Mouse (Mus musculus) heart, adult 2 months (tissue): ENCODE measurements at regions not wholly inside any gene's neighbourhood (a gene's known extent, or its start where the extent isn't known, plus 50 kb on each side); places are given as distances from the start of the nearest gene placed in this dataset.

ENCODE experiments used
- DNase-seq, 2 experiments: peaks; one replicate each; pipeline ENCODE4 v3.0.0; 2021
- H3K27ac ChIP-seq: fragments of 200-600 bp; 2 replicates; pipeline ENCODE4 v1.8.1; 2022
- H3K27me3 ChIP-seq: fragments of 200-500 bp; 2 replicates; pipeline ENCODE4 v1.6.1; 2012; ENCODE audit warnings: mild to moderate bottlenecking, low read length, inconsistent platforms, mixed read lengths; ENCODE audit not compliant: control insufficient read depth, insufficient read depth
- H3K36me3 ChIP-seq: fragments of 200-500 bp; 2 replicates; pipeline ENCODE4 v1.6.1; 2012; ENCODE audit warnings: low read length, inconsistent platforms; ENCODE audit not compliant: control insufficient read depth, insufficient read depth
- H3K4me1 ChIP-seq: fragments of 200-500 bp; 2 replicates; pipeline ENCODE4 v1.6.1; 2011; ENCODE audit warnings: low read length; ENCODE audit not compliant: control insufficient read depth, insufficient read depth
- H3K4me3 ChIP-seq: fragments of 200-600 bp; 2 replicates; pipeline ENCODE4 v1.8.1; 2022
- H3K79me2 ChIP-seq: fragments of 200-500 bp; replicated peaks from 2 replicates; pipeline ENCODE4 v1.6.1; 2012; ENCODE audit warnings: mild to moderate bottlenecking, inconsistent platforms, low read length, moderate library complexity, mixed read lengths; ENCODE audit not compliant: control insufficient read depth, insufficient read depth
- H3K9ac ChIP-seq: fragments of 200-500 bp; 2 replicates; pipeline ENCODE4 v1.6.1; 2012; ENCODE audit warnings: low read depth, mild to moderate bottlenecking, control low read depth, inconsistent platforms, low read length, mixed read lengths
- CTCF ChIP-seq: fragments of 200-600 bp; IDR thresholded peaks from 2 replicates; pipeline ENCODE4 v1.8.1; 2022; ENCODE audit warnings: antibody characterized with exemption, mild to moderate bottlenecking, moderate library complexity
- EP300 ChIP-seq: fragments of 200-500 bp; IDR thresholded peaks from 2 replicates; pipeline ENCODE4 v1.6.1; 2011; ENCODE audit warnings: low read depth, low read length, control low read depth; ENCODE audit not compliant: insufficient read depth
- POLR2A ChIP-seq: fragments of 200-500 bp; IDR thresholded peaks from 2 replicates; pipeline ENCODE4 v1.6.1; 2011; ENCODE audit warnings: mild to moderate bottlenecking, low read depth, low read length, control low read depth; ENCODE audit not compliant: insufficient read depth
- WGBS: fragments of 180-500 bp; shearing (Covaris S2); methylation state at CpG from one replicate; pipeline ENCODE4 v1.1.7; 2018; 5-methylcytosine and 5-hydroxymethylcytosine counted together
- intact Hi-C: fragments of 180-260 bp; cut with DNase I; formaldehyde crosslinking; loops from one replicate; pipeline ENCODE4 v1.15.1; 2025

- no peak for TF ChIP-seq EP300
- TF ChIP-seq CTCF: no peak
- no peak for TF ChIP-seq POLR2A
- Histone ChIP-seq H3K4me1 (no peaks in the 10 kb centered on the region), H3K27me3 (no peaks in the 10 kb centered on the region), H3K36me3 (no peaks in the 10 kb centered on the region), H3K9ac (no peak overlapping the region), H3K79me2 (no peaks in the 10 kb centered on the region), H3K4me3 (no peak overlapping the region), H3K27ac (no peak overlapping the region)
- WGBS: 57% methylated on average over 1 of the region's 1 CpGs
- intact Hi-C loops: no loop called here
- no peak for DNase-seq
Measured at GRCm38 (mm10) chr8:44094818-44095217, 385.0 kb upstream of the Adam34 start.

- 47% methylated on average over 1 of the region's 1 CpGs for WGBS
- no peak for TF ChIP-seq POLR2A
- TF ChIP-seq EP300: no peak
- no peak for TF ChIP-seq CTCF
- intact Hi-C loops: no loop called here
- DNase-seq: no peak
- Histone ChIP-seq H3K27ac (no peak overlapping the region), H3K4me3 (no peak overlapping the region), H3K36me3 (no peaks in the 10 kb centered on the region), H3K4me1 (no peaks in the 10 kb centered on the region), H3K27me3 (no peaks in the 10 kb centered on the region), H3K79me2 (no peaks in the 10 kb centered on the region), H3K9ac (no peak overlapping the region)
Measured at GRCm38 (mm10) chr8:44093491-44093890, 383.6 kb upstream of the Adam34 start.

- TF ChIP-seq CTCF (no peak), POLR2A (no peak), EP300 (no peak)
- H3K9ac ChIP-seq: no peak overlapping the region
- no peaks in the 10 kb centered on the region for H3K79me2 ChIP-seq
- H3K36me3 ChIP-seq: no peaks in the 10 kb centered on the region
- no peaks in the 10 kb centered on the region for H3K4me1 ChIP-seq
- H3K4me3 ChIP-seq: no peak overlapping the region
- no peak for DNase-seq
- H3K27me3 ChIP-seq: no peaks in the 10 kb centered on the region
- WGBS: 74% methylated on average over 4 of the region's 4 CpGs
- H3K27ac ChIP-seq: no peak overlapping the region
- intact Hi-C loops: no loop called here
Measured at GRCm38 (mm10) chr8:44082057-44082456, 372.2 kb upstream of the Adam34 start.

- intact Hi-C loops: no loop called here
- Histone ChIP-seq H3K4me3 (no peak overlapping the region), H3K9ac (no peak overlapping the region), H3K79me2 (no peaks in the 10 kb centered on the region), H3K4me1 (no peaks in the 10 kb centered on the region), H3K27ac (no peak overlapping the region), H3K36me3 (no peaks in the 10 kb centered on the region), H3K27me3 (no peaks in the 10 kb centered on the region)
- TF ChIP-seq POLR2A: no peak
- no peak for TF ChIP-seq EP300
- 85% methylated on average over 5 of the region's 5 CpGs for WGBS
- no peak for DNase-seq
Measured at GRCm38 (mm10) chr8:44058846-44059245, 349.0 kb upstream of the Adam34 start.

- no peak for TF ChIP-seq POLR2A
- no peak for TF ChIP-seq CTCF
- TF ChIP-seq EP300: no peak
- DNase-seq: no peak
- Histone ChIP-seq H3K27me3 (no peaks in the 10 kb centered on the region), H3K9ac (no peak overlapping the region), H3K27ac (no peak overlapping the region), H3K4me1 (no peaks in the 10 kb centered on the region), H3K79me2 (no peaks in the 10 kb centered on the region), H3K4me3 (no peak overlapping the region), H3K36me3 (no peaks in the 10 kb centered on the region)
- intact Hi-C loops: no loop called here
- 89% methylated on average over 8 of the region's 8 CpGs for WGBS
Measured at GRCm38 (mm10) chr8:44042572-44043355, 332.9 kb upstream of the Adam34 start.

- 25% methylated on average over 4 of the region's 4 CpGs for WGBS
- TF ChIP-seq CTCF: no peak
- TF ChIP-seq EP300: no peak
- TF ChIP-seq POLR2A: no peak
- DNase-seq: no peak
- Histone ChIP-seq H3K4me1 (no peaks in the 10 kb centered on the region), H3K36me3 (no peaks in the 10 kb centered on the region), H3K9ac (no peak overlapping the region), H3K27me3 (no peaks in the 10 kb centered on the region), H3K79me2 (no peaks in the 10 kb centered on the region), H3K4me3 (no peak overlapping the region), H3K27ac (no peak overlapping the region)
- intact Hi-C loops: no loop called here
Measured at GRCm38 (mm10) chr8:44034211-44034610, 324.4 kb upstream of the Adam34 start.

- Histone ChIP-seq H3K9ac (no peak overlapping the region), H3K4me1 (no peaks in the 10 kb centered on the region), H3K36me3 (no peaks in the 10 kb centered on the region), H3K27me3 (no peaks in the 10 kb centered on the region), H3K4me3 (no peak overlapping the region), H3K79me2 (no peaks in the 10 kb centered on the region), H3K27ac (no peak overlapping the region)
- DNase-seq: no peak
- intact Hi-C loops: no loop called here
- WGBS: 84% methylated on average over 2 of the region's 2 CpGs
- TF ChIP-seq CTCF (no peak), POLR2A (no peak), EP300 (no peak)
Measured at GRCm38 (mm10) chr8:44031376-44031775, 321.5 kb upstream of the Adam34 start.
